Mouse (Mus musculus) cerebellum, postnatal 36 days (tissue): ENCODE results near the gene Idh3a.

Experiments
- DNase-seq, 2 experiments: peaks; one replicate each; pipeline ENCODE4 v3.0.0; 2021 to 2022; ENCODE audit warnings: mixed read lengths in 2 of 2

Idh3a gene

GRCm38 (mm10) chr9:54652778-54653177, 66.6 kb downstream of the Idh3a start:
- no peak for DNase-seq
